Mouse (Mus musculus): ENCODE results near the gene Sec14l2. TPM values are rescaled to one million over a fixed set of nuclear protein-coding genes. Genes with fewer than 3 reads are reported as not detected.

Gene Sec14l2
- polyA plus RNA-seq, 1 experiment from 2014 or later = 3.1 TPM

- ATAC-seq (ENCODE audit: low FRiP score, low read depth) = no peak
- H3K4me3 ChIP-seq = peak within 1 kb of the TSS; percentile 46
- 11% methylated on average over 34 of the region's 34 CpGs for WGBS
- H3K27ac ChIP-seq = no peak within 1 kb of the TSS
- H3K27me3 ChIP-seq (replicated peaks) = no peaks in the 10 kb centered on the region
- peak within 1 kb of the TSS; percentile 90 for H3K4me2 ChIP-seq (replicated peaks)
- H3K9me3 ChIP-seq = no peaks in the 10 kb centered on the region
- peak within 1 kb of the TSS; percentile 75; the same call in 1 of the 2 replicates for H3K9ac ChIP-seq
- 0 out of 2 replicates have a peak, but pooled peaks cover 2% of the 10 kb centered on the region for H3K36me3 ChIP-seq
- peaks cover 26% of the 10 kb centered on the region for H3K4me1 ChIP-seq
These were observed 27.8 kb downstream of the Sec14l2 start, which contains the start of gene Mtfp1 for GRCm38 (mm10) chr11:4095171-4096053. TSS of gene Mtfp1 (minus strand) at chr11:4095445.

GRCm38 (mm10) chr11:4094378-4095170 is 28.6 kb downstream of the Sec14l2 start:
- peak overlapping the region; percentile 90 for H3K4me2 ChIP-seq (replicated peaks)
- H3K9ac ChIP-seq = peak overlapping the region; percentile 35; the same call in 1 of the 2 replicates
- no peaks in the 10 kb centered on the region for H3K9me3 ChIP-seq
- no peak overlapping the region for H3K27ac ChIP-seq
- 0 out of 2 replicates have a peak, but pooled peaks cover 2% of the 10 kb centered on the region for H3K36me3 ChIP-seq
- H3K4me3 ChIP-seq = peak overlapping the region; percentile 39
- 6% methylated on average over 24 of the region's 24 CpGs for WGBS
- ATAC-seq (ENCODE audit: low FRiP score, low read depth) = no peak
- H3K4me1 ChIP-seq = peaks cover 26% of the 10 kb centered on the region
- no peaks in the 10 kb centered on the region for H3K27me3 ChIP-seq (replicated peaks)

- Histone ChIP-seq H3K27me3 (replicated peaks) (no peaks in the 10 kb centered on the region), H3K9ac (no peak overlapping the region), H3K36me3 (0 out of 2 replicates have a peak, but pooled peaks cover 2% of the 10 kb centered on the region), H3K9me3 (no peaks in the 10 kb centered on the region), H3K4me3 (no peak overlapping the region), H3K4me2 (replicated peaks) (peak overlapping the region; percentile 90), H3K4me1 (peaks cover 26% of the 10 kb centered on the region), H3K27ac (no peak overlapping the region)
- ATAC-seq (ENCODE audit: low FRiP score, low read depth) = no peak
- 87% methylated on average over 18 of the region's 18 CpGs for WGBS
These were observed 29.5 kb downstream of the Sec14l2 start for GRCm38 (mm10) chr11:4093459-4094377.

- 65% methylated on average over 2 of the region's 2 CpGs for WGBS
- H3K27ac ChIP-seq = no peak overlapping the region
- H3K9ac ChIP-seq = no peak overlapping the region
- no peaks in the 10 kb centered on the region for H3K27me3 ChIP-seq (replicated peaks)
- H3K36me3 ChIP-seq = 0 out of 2 replicates have a peak, but pooled peaks cover 2% of the 10 kb centered on the region
- ATAC-seq (ENCODE audit: low FRiP score, low read depth) = no peak
- no peak overlapping the region for H3K4me2 ChIP-seq (replicated peaks)
- no peaks in the 10 kb centered on the region for H3K9me3 ChIP-seq
- H3K4me3 ChIP-seq = no peak overlapping the region
- H3K4me1 ChIP-seq = no peaks in the 10 kb centered on the region
These were observed 35.9 kb downstream of the Sec14l2 start for GRCm38 (mm10) chr11:4087267-4087666.

GRCm38 (mm10) chr11:4086246-4086645 is 37.0 kb downstream of the Sec14l2 start:
- no peak for ATAC-seq (ENCODE audit: low FRiP score, low read depth)

GRCm38 (mm10) chr11:4083316-4084078 is 39.7 kb downstream of the Sec14l2 start:
- Histone ChIP-seq H3K9ac (no peak overlapping the region), H3K9me3 (no peaks in the 10 kb centered on the region), H3K4me2 (replicated peaks) (no peak overlapping the region), H3K4me1 (no peaks in the 10 kb centered on the region), H3K27me3 (replicated peaks) (no peaks in the 10 kb centered on the region), H3K36me3 (no peaks in the 10 kb centered on the region), H3K4me3 (no peak overlapping the region), H3K27ac (no peak overlapping the region)
- 33% methylated on average over 5 of the region's 5 CpGs for WGBS
- 0 out of 2 replicates have a peak, but pooled peaks have one; percentile 37 for ATAC-seq (ENCODE audit: low FRiP score, low read depth)

More at GRCm38 (mm10) chr11:4086246-4086645, 37.0 kb downstream of the Sec14l2 start:
- Histone ChIP-seq H3K4me1 (no peaks in the 10 kb centered on the region), H3K9ac (no peak overlapping the region), H3K27ac (no peak overlapping the region), H3K4me2 (replicated peaks) (no peak overlapping the region), H3K9me3 (no peaks in the 10 kb centered on the region), H3K4me3 (no peak overlapping the region), H3K27me3 (replicated peaks) (no peaks in the 10 kb centered on the region), H3K36me3 (no peaks in the 10 kb centered on the region)
- WGBS = 79% methylated on average over 1 of the region's 1 CpGs

- H3K9ac ChIP-seq = no peak overlapping the region
- WGBS = 15% methylated on average over 4 of the region's 4 CpGs
- no peak overlapping the region for H3K4me3 ChIP-seq
- H3K27ac ChIP-seq = no peak overlapping the region
- no peaks in the 10 kb centered on the region for H3K27me3 ChIP-seq (replicated peaks)
- no peak for ATAC-seq (ENCODE audit: low FRiP score, low read depth)
- no peaks in the 10 kb centered on the region for H3K4me1 ChIP-seq
- no peaks in the 10 kb centered on the region for H3K9me3 ChIP-seq
- H3K4me2 ChIP-seq (replicated peaks) = no peak overlapping the region
- no peaks in the 10 kb centered on the region for H3K36me3 ChIP-seq
These were observed 43.0 kb downstream of the Sec14l2 start for GRCm38 (mm10) chr11:4080219-4080618.

GRCm38 (mm10) chr11:4078267-4078933 is 44.8 kb downstream of the Sec14l2 start:
- 87% methylated on average over 7 of the region's 7 CpGs for WGBS
- Histone ChIP-seq H3K4me3 (no peak overlapping the region), H3K9me3 (no peaks in the 10 kb centered on the region), H3K27me3 (replicated peaks) (no peaks in the 10 kb centered on the region), H3K36me3 (no peaks in the 10 kb centered on the region), H3K4me1 (no peaks in the 10 kb centered on the region), H3K9ac (no peak overlapping the region), H3K27ac (no peak overlapping the region), H3K4me2 (replicated peaks) (no peak overlapping the region)
- ATAC-seq (ENCODE audit: low FRiP score, low read depth) = no peak

GRCm38 (mm10) chr11:4076633-4077032 is 46.6 kb downstream of the Sec14l2 start:
- Histone ChIP-seq H3K36me3 (no peaks in the 10 kb centered on the region), H3K4me2 (replicated peaks) (no peak overlapping the region), H3K27me3 (replicated peaks) (no peaks in the 10 kb centered on the region), H3K4me3 (no peak overlapping the region), H3K27ac (no peak overlapping the region), H3K9me3 (no peaks in the 10 kb centered on the region), H3K4me1 (no peaks in the 10 kb centered on the region), H3K9ac (no peak overlapping the region)
- ATAC-seq (ENCODE audit: low FRiP score, low read depth) = no peak
- 16% methylated on average over 8 of the region's 8 CpGs for WGBS

- no peaks in the 10 kb centered on the region for H3K9me3 ChIP-seq
- no peaks in the 10 kb centered on the region for H3K36me3 ChIP-seq
- H3K4me2 ChIP-seq (replicated peaks) = no peak overlapping the region
- no peak for ATAC-seq (ENCODE audit: low FRiP score, low read depth)
- H3K4me3 ChIP-seq = no peak overlapping the region
- WGBS = 68% methylated on average over 1 of the region's 1 CpGs
- no peak overlapping the region for H3K9ac ChIP-seq
- H3K4me1 ChIP-seq = no peaks in the 10 kb centered on the region
- no peak overlapping the region for H3K27ac ChIP-seq
- no peaks in the 10 kb centered on the region for H3K27me3 ChIP-seq (replicated peaks)
These were observed 53.6 kb downstream of the Sec14l2 start for GRCm38 (mm10) chr11:4069664-4070063.

Measured in neural tube, embryonic 12.5 days (tissue).